Comparison of ENCODE assay signal across 24 mouse cellular contexts in genomic region chr13:112016280-112016679, GRCm38 (mm10).
DNase-seq lines count a peak whose midpoint lies in the region; ATAC-seq and TF ChIP-seq lines count a peak whose summit lies in the region.
"Had no signal": no experiment of that assay in that cellular context is flagged by ENCODE, and none has a peak within 500 bp of the region (broad histone marks: within the 10 kb centered on the region; RNA-seq: fewer than 3 reads in every experiment).

No protein-coding gene starts in this region.

- H3K9ac ChIP-seq in liver, embryonic 11.5 days (ENCODE audit: low read depth, low read length): no peak overlapping the region
- H3K9ac ChIP-seq in liver, postnatal 0 days (replicated peaks): no peak overlapping the region
- H3K9ac ChIP-seq in midbrain, embryonic 11.5 days (ENCODE audit: low read length): no peak overlapping the region
- H3K9ac ChIP-seq: embryonic facial prominence, embryonic 15.5 days; hindbrain, embryonic 12.5 days; limb, embryonic 12.5 days had no signal

- H3K36me3 ChIP-seq in liver, embryonic 11.5 days (ENCODE audit: control insufficient read depth, insufficient read depth, low read length): no peaks in the 10 kb centered on the region
- no peaks in the 10 kb centered on the region for H3K36me3 ChIP-seq in liver, postnatal 0 days (replicated peaks; ENCODE audit: insufficient read depth, low read length)
- no peaks in the 10 kb centered on the region for H3K36me3 ChIP-seq in midbrain, embryonic 11.5 days (ENCODE audit: control insufficient read depth, insufficient read depth, low read length)
- H3K36me3 ChIP-seq: embryonic facial prominence, embryonic 15.5 days; forebrain, embryonic 10.5 days; hindbrain, embryonic 12.5 days; limb, embryonic 12.5 days had no signal

- H3K4me3 ChIP-seq in liver, embryonic 11.5 days (ENCODE audit: low read depth, low read length): no peak overlapping the region
- no peak overlapping the region for H3K4me3 ChIP-seq in liver, postnatal 0 days (ENCODE audit: low read depth, low read length)
- no peak overlapping the region for H3K4me3 ChIP-seq in midbrain, embryonic 11.5 days (ENCODE audit: low read depth, low read length)
- H3K4me3 ChIP-seq: embryonic facial prominence, embryonic 15.5 days; forebrain, embryonic 10.5 days; heart, adult 2 months; hindbrain, embryonic 12.5 days; limb, embryonic 12.5 days had no signal

- no peak overlapping the region for H3K27ac ChIP-seq in liver, embryonic 11.5 days (ENCODE audit: low read depth, low read length)
- H3K27ac ChIP-seq in liver, postnatal 0 days (ENCODE audit: low read depth): peak overlapping the region; percentile 50; the same call in 1 of the 2 replicates
- H3K27ac ChIP-seq in midbrain, embryonic 11.5 days (ENCODE audit: low read depth, low read length): no peak overlapping the region
- H3K27ac ChIP-seq: embryonic facial prominence, embryonic 15.5 days; forebrain, embryonic 10.5 days; heart, adult 2 months; hindbrain, embryonic 12.5 days; limb, embryonic 12.5 days had no signal

- no peaks in the 10 kb centered on the region for H3K9me3 ChIP-seq in liver, embryonic 11.5 days (ENCODE audit: control insufficient read depth, low read length)
- no peaks in the 10 kb centered on the region for H3K9me3 ChIP-seq in liver, postnatal 0 days (ENCODE audit: low read length)
- no peaks in the 10 kb centered on the region for H3K9me3 ChIP-seq in midbrain, embryonic 11.5 days (ENCODE audit: control insufficient read depth, low read length)
- H3K9me3 ChIP-seq: embryonic facial prominence, embryonic 15.5 days; hindbrain, embryonic 12.5 days; limb, embryonic 12.5 days had no signal

- peak; percentile 97 for TF ChIP-seq EP300 in liver, postnatal 0 days (IDR thresholded peaks at IDR 0.05; ENCODE audit: low read depth)

- no peaks in the 10 kb centered on the region for H3K27me3 ChIP-seq in liver, embryonic 11.5 days (replicated peaks; ENCODE audit: control insufficient read depth, insufficient read depth, low read length)
- no peaks in the 10 kb centered on the region for H3K27me3 ChIP-seq in liver, postnatal 0 days (ENCODE audit: insufficient read depth, low read length)
- H3K27me3 ChIP-seq in midbrain, embryonic 11.5 days (ENCODE audit: control insufficient read depth, insufficient read depth, low read length): no peaks in the 10 kb centered on the region
- H3K27me3 ChIP-seq: embryonic facial prominence, embryonic 15.5 days; hindbrain, embryonic 12.5 days; limb, embryonic 12.5 days had no signal

- H3K4me2 ChIP-seq in liver, embryonic 11.5 days: no peak overlapping the region
- peak overlapping the region; percentile 36; the same call in 1 of the 2 replicates for H3K4me2 ChIP-seq in liver, postnatal 0 days (ENCODE audit: low read depth, low read length)
- H3K4me2 ChIP-seq in midbrain, embryonic 11.5 days: no peak overlapping the region
- H3K4me2 ChIP-seq: embryonic facial prominence, embryonic 15.5 days; hindbrain, embryonic 12.5 days; limb, embryonic 12.5 days had no signal

- no peak for TF ChIP-seq CTCF in liver, postnatal 0 days (IDR thresholded peaks at IDR 0.05; ENCODE audit: low read depth)

- peak; percentile 44 for DNase-seq in A20 (ENCODE audit: low read depth, low spot score)
- peak; percentile 22 for DNase-seq in c-Kit-positive CD71-positive TER-119-negative erythroid progenitor cells, embryonic 14.5 days (ENCODE audit: low read depth)
- DNase-seq in liver, embryonic 11.5 days (ENCODE audit: low spot score): peak; percentile 16
- no peak for DNase-seq in liver, postnatal 0 days
- DNase-seq in frontal cortex, postnatal 25 days (ENCODE audit: low spot score in 2 of 2): no peak
- no peak for DNase-seq in midbrain, embryonic 11.5 days (ENCODE audit: low spot score, missing footprints)
- no peak for DNase-seq in thymus, postnatal 14 days
- DNase-seq: adrenal gland, adult 2 months; cerebellum, adult 8-10 months; cerebellum, postnatal 36 days; gastrocnemius, postnatal 25 days; heart, adult 2 months; kidney, adult 11 months; lung, adult 2 months; lung, postnatal 14 days; midbrain, embryonic 14.5 days; right cerebral cortex, postnatal 14 days; spleen, adult 18-20 months; thymus, adult 18-20 months had no signal

- ATAC-seq in liver, embryonic 11.5 days (replicated peaks; ENCODE audit: low FRiP score): peak; percentile 68
- ATAC-seq in liver, postnatal 0 days: peak; percentile 85
- no peak for ATAC-seq in midbrain, embryonic 11.5 days (ENCODE audit: low FRiP score)
- ATAC-seq: forebrain, embryonic 16.5 days had no signal

- peaks cover 7% of the 10 kb centered on the region for H3K4me1 ChIP-seq in liver, embryonic 11.5 days (replicated peaks; ENCODE audit: control insufficient read depth, insufficient read depth, low read length)
- H3K4me1 ChIP-seq in liver, postnatal 0 days (ENCODE audit: insufficient read depth): peaks cover 26% of the 10 kb centered on the region
- no peaks in the 10 kb centered on the region for H3K4me1 ChIP-seq in midbrain, embryonic 11.5 days (ENCODE audit: control insufficient read depth, insufficient read depth, low read length)
- H3K4me1 ChIP-seq: forebrain, embryonic 10.5 days; hindbrain, embryonic 12.5 days; limb, embryonic 12.5 days had no signal

Comparison
In these comparisons a context has a peak if more than half of its experiments do, and no peak if none do; other contexts are left out.
1. DNase-seq: peak in A20 (single experiment), c-Kit-positive CD71-positive TER-119-negative erythroid progenitor cells, embryonic 14.5 days (single experiment) and liver, embryonic 11.5 days (single experiment); none in liver, postnatal 0 days (single experiment), frontal cortex, postnatal 25 days (0 of 2), midbrain, embryonic 11.5 days (single experiment) and thymus, postnatal 14 days (single experiment).